Mouse (Mus musculus): ENCODE measurements at regions not wholly inside any gene's neighbourhood (a gene's known extent, or its start where the extent isn't known, plus 50 kb on each side); places are given as distances from the start of the nearest gene placed in this dataset.
A peak's percentile ranks its signal among the peaks of the same experiment; 100 is the strongest.

DNA sequence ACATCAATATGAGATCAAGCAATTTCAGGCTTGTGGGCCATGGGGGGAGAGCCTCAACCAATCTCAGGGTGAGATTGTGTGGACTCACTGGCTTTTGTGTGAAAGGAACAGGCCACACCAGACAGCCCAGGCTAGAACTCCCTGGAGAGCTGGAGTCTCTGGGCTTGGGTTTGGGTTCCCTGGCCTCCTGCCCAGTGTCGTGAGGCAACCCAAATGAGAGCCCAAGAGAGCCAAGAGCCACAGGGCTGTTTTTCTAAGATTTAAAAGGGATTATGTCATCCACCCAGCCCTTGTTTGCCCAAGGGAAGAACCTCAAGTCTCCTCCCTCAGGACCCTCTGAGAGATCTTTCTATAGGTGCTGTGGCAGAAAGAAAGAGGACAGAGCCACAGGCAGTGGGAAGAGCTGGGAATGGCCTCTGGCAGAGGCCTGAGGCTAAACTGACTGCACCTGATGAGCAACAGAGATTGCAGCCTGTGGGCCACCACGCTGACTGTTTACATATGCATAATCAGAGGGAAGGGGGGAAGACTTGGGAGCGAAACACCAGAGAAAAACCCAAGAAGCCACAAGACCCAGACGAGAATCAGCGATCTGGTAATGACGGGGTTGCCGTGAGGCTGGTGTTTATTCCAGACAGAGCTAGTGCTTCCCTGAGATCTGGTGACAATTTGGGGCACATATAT, 92.1 kb downstream of the Bcl2l11 start:
- DNase-seq (ENCODE audit: extremely low read depth, low read depth, low spot score) = no peak

DNA sequence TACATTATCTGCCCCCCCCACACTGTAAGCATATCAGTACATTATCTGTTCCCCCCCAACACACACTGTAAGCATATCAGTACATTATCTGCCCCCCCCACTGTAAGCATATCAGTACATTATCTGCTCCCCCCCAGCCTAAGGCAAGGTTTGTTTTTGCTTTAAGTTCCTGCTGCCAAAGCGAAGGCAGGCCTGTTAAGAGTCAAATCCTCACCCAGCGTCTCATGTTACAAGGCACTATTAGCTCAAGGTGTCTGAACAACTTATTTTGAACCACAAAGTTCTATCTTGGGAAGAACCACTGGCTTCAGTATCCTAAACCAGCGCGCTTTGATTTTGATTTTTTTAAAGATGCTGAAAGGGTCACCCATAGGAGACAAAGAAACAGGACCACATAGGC, 93.1 kb downstream of the Bcl2l11 start:
- DNase-seq (ENCODE audit: extremely low read depth, low read depth, low spot score) = no peak

DNA sequence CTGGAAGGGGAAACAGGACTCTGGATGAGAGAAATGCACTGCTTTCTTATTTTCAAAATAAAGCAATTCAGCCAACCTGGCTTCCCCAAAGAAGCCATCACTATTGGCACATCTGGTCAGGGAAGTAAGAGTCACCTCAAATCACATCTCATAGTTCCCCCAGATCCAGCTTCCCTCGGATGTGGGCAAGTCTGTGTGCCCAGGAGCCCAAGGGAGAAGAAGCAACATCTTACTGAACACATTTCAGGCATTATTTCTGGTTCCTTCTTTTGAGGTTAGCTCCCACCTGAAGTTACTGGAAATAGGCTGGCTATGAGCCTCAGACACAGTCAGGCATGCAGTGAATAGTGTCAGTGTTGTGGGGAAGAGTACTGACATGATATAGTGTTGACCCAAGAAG, 95.2 kb downstream of the Bcl2l11 start:
- no peak for DNase-seq (ENCODE audit: extremely low read depth, low read depth, low spot score)

DNA sequence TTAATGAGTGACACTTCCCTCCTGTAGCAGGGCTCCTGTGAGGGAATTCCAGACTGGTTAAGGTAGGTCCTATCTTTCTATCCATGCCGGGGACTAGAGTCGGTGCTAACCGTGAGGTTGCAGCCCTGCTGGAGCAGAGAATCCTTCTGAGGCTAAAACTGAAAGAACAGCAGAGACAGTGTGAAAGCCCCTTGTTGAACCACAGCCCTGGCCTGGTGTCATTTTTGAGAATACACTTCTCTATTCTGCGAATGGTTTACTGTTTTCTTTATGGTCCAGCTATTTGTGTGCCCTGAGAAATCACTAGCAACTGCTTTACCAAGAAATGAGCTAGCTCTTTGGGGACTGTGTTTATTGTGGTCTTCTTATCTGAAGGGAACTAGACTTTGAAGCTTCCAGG, 95.8 kb downstream of the Bcl2l11 start:
- DNase-seq (ENCODE audit: extremely low read depth, low read depth, low spot score) = no peak

DNA sequence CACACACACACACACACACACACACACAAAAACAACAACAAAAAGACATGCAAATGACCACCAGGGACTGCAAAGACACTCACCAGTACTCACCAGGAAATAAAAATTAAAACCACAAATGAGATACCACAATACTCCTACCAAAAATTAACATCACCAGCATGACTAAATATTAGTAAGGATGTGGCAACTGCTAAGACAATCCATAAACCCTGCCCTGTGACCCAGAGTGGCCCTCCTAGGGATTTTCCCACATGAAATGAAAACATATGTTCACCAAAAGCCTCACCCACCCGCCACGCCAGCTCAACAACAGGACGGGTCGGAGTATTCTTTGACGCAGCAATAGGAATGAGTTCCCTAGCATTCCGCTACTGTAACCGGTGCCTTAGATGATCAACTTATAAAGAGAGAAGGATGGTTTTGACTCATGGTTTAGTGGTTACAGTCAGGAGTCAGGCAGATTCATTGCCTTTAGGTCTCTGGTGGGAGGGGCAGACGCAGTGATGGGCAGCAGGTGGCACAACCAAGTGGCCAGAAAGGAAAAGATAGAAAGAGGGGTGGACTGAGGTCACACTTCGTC, 100.7 kb downstream of the Bcl2l11 start:
- no peak for DNase-seq (ENCODE audit: extremely low read depth, low read depth, low spot score)

DNA sequence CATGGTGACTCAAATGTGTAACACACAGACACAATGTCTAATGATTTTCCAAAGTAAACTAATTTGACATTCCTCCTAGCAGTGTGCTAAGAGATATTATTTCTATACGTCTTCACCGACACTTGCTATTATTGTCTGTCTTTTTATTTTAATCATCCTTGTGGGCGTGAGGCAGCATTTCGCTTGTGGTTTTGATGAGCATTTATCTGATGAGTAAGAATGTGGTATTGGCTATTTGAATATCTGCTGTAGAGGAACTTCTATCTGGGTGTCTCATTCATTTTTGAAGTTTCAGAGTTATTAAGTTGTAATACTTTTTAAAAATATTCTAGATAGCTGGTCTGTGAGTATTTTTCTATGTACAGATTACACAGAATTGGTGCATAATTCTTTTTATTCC, 103.9 kb downstream of the Bcl2l11 start:
- no peak for DNase-seq (ENCODE audit: extremely low read depth, low read depth, low spot score)

DNA sequence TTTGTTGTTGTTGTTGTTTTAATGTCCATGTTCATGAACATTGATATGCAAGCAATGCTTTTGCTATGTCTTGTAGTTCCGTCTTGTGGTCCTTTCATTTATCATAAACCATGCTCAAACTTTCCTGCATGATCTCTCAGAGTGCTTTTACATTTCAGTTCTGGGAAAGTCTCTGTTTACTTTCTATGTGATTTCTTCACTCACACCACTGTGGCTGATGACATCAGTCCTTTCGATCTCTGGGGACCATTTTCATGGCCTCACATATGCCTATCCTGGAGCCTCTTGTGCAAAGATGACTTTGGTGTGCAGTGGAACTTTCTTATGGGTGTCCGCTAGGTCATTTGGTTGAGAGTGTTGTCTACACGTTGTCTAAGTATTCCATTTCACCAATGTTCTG, 105.1 kb downstream of the Bcl2l11 start:
- no peak for DNase-seq (ENCODE audit: extremely low read depth, low read depth, low spot score)

DNA sequence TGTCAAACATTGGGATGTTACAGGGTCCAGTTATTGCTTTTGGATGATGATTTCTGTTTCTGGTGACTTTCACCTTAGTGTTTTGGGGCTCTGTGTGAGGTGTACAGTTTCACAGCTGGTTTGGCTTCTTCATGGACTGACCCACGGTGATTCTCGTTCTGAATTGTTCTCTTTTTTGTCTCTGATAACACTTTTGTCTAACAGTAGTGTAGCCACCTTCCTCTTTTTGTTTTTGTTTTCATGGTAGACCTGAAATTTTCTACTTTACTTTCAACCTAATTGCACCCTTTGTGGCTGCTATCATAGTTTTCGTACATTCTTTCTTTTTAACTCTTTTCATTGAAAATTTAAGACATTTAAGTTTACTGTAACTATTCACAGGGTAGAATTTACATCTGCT, 105.5 kb downstream of the Bcl2l11 start:
- no peak for DNase-seq (ENCODE audit: extremely low read depth, low read depth, low spot score)

DNA sequence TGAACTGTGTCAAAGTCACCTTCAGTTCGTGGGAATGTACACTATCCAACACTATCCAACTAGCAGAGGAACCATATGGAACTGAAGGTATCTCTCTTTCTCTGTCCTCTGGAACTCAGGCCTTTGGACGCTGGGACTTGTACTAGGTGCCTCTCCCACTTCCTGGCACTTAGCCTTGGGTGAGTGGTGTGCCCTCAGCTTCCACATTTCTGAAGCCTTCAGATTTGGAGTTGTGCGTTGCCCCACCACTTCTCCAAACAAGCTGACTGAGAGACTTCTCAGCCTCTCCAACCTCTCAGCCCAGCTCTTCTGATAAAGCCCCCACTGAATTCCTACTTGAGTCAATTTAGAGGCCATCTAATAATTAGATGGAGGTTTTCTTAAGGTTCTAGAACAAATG, 106.2 kb downstream of the Bcl2l11 start:
- DNase-seq (ENCODE audit: extremely low read depth, low read depth, low spot score) = no peak

DNA sequence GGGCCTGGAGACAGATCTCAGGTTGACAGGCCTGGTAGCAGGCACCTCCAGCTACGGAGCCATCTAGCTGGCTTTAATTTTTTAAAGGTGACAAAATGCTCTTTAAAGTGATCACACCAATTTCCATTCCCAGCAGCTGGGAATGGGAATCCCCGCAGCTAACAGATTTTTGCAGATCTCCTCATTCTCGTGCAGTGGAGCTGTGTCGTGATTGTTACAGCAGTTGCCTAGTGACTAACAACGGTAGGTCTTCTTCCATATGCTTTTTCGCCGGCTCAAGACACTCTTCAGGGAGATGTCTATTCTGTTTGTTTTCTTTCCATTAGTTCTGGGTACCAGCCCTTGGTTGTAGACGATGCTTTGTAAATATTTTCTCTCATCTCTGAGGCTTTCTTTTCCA, 109.3 kb downstream of the Bcl2l11 start:
- DNase-seq (ENCODE audit: extremely low read depth, low read depth, low spot score) = no peak

DNA sequence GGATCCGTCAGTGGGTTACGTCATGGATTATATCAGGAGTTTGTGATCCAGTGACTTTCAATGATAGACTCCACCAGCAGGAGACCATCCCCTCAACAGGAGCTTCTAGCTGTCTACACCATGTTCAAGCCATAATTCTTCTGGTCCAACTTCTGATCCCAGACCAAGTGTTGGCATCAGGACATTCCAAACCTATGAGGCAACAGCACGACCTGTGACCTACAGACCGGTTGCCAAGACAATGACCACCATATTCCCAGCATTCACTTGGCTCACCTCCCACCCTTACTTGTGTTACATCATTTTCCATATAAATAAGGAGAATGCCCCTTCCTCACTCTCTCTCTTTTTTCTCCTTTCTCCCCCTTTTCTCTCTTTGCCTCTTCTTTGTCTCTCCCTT, 113.6 kb downstream of the Bcl2l11 start:
- no peak for DNase-seq (ENCODE audit: extremely low read depth, low read depth, low spot score)

DNA sequence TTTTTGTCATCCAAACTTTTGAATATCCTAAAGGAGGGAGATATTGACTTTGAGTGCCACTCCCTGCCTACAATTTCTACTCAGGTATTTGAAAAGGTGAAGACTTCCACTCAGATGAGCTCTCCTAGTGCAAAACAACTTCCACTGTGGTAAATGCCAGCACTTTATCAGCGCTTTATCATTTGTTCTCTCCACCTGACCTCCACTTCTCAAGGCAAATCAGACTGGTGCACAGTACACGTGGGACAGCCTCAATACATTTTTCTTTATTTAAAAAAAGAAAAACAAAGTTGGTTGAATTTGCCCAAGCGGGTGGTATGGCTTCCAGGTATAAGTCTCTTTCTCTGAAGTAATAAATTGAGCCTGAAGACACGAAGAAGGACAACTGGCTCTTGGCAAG, 114.2 kb downstream of the Bcl2l11 start:
- DNase-seq (ENCODE audit: extremely low read depth, low read depth, low spot score) = no peak

DNA sequence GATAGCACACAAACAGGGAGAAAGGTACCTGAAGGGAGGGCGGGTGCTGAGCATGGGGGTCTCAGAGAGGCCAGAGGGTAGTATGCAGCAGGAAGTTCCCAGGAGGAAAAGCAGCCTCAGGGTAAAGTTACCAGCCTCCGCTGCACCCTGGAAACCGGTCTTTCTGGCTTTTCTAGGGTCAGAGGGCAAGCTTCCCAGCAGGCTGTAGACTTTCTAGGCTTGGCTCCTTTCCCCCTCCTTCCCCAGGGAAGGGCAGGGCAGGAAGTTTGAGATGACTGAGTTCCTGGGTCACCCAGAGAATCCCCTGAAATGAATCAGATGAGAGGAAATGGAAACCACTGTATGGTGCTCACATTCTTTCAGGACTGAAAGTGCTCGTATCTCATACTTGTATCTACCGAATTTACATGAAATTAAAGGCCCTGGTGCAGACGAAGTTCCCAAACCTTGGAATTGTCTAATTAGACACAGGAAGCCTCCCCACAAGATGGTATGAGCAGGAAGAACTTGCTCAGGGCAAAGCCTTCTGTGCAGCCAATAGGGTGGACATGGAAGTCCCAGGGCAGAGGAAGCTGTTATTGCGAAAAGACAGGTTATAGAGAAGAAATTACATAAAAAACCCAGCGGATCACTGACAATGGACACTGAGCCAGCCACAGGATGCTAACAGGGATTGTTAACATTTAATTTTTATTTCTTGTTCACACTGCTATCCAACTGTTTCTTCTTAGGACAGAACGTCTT, 114.9 kb downstream of the Bcl2l11 start:
- DNase-seq (ENCODE audit: extremely low read depth, low read depth, low spot score) = no peak

DNA sequence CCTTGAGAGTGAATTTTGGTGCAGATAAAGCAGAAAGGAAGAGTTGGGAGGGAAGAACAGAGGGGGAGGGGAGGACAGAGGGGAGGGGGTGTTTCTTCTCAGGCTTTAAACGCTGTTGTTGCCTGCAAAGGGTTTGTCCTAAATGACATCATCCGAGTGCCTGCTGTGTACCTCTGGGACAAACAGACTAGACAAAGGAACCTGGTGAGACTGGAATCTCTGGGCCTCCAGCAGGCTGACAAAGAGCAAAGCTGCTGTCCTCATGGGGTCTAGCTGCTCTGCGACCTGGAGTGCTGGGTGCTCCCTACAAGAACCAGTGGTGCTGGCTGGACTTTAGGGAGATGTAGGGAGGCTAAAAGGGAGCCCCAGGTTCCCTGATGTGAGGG, 115.4 kb downstream of the Bcl2l11 start:
- no peak for DNase-seq (ENCODE audit: extremely low read depth, low read depth, low spot score)

DNA sequence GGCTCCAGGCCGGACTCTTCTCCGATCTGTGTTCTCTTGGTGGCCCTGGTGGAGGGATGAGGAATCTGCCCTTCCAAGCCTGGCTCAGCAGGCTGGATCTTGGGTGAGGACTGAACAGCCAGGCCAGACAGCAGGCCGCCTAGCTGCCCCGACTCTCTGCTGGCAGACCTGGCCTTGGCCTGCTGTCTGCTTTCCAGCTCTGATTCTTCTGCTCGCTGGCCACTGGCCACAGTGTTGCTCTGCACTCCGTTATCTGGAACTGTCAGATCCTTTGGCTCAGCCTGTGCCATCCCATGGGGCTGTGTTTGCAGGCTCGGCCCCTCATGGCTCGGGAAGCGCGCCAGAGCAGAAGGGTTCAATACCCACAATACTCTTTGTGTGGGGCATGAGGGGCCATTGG, 119.7 kb downstream of the Bcl2l11 start:
- DNase-seq (ENCODE audit: extremely low read depth, low read depth, low spot score) = no peak

DNA sequence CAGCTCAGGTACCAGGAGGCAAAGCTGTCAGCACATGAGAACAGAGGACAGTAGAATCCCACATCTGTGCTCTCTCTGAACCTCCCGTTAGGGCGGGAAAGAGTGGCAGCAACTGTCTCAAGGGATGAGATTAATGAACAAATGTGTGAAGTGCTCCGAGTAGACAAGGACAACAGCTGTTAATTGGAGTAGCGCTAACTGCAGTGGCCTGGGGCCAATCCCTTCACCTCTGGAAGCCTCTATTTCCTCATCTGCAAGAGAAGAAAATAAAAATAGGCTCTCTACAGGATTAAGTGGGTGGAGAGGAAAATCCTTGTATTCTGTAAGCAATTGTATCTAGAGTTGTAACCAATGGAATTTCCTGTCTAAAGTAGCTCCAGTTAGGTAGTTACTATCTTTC, 122.1 kb downstream of the Bcl2l11 start:
- DNase-seq (ENCODE audit: extremely low read depth, low read depth, low spot score) = no peak

DNA sequence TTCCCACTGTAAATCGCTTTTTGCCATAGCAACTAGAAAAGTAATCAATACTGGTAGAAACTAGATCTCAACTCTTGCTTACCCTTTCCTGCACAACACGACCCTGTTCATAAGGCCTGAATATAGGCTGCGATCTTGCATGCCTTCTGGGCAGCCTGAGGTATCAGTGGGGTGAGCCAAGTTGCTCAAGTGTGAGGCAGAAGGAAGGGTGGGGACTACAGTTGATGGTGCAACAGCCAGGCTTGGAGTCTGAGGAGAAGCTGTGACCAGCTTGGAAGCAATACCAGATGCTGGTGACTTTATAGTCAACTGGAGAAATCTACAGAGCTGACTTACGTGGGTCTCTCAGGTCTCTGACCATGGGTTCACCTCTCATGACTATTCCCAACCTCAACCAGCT, 123.3 kb downstream of the Bcl2l11 start:
- no peak for DNase-seq (ENCODE audit: extremely low read depth, low read depth, low spot score)

DNA sequence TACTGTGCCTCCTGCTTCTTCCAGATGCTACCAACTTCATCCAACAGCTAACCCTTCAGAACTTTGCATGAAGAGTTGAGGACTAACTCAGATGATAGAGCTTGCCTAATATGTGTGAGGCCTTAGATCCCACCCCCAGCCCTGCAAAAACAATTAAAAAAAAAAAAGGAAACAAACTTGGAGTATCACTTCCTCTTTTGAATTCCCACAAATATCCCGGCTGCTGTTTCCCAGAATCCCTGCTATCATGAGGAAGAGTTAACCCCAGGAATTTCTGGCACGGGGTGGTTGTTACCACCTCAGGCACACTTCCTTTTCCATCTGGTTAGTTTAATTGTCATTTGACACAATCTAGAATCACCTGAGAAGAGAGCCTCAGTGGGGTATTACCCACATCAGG, 123.8 kb downstream of the Bcl2l11 start:
- no peak for DNase-seq (ENCODE audit: extremely low read depth, low read depth, low spot score)

DNA sequence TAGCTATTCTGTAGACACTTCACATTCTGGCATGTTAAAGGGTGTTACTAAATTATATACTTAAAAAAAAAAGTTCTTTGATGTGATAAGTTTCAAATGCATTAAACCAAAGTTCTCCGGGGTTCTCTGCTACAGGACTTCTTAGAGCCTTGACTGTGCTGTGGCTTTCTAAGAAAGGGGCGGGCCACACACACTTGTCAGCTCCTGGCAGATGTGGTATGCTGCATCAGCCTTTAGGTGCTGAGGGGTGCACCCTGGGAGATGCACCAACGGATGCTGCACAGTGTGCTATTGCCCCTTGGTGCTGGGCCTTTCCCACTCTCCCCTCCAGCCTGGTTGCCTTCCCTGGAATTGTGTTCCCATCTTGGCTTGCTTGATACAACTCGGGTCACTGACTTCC, 125.0 kb downstream of the Bcl2l11 start:
- DNase-seq (ENCODE audit: extremely low read depth, low read depth, low spot score) = no peak

DNA sequence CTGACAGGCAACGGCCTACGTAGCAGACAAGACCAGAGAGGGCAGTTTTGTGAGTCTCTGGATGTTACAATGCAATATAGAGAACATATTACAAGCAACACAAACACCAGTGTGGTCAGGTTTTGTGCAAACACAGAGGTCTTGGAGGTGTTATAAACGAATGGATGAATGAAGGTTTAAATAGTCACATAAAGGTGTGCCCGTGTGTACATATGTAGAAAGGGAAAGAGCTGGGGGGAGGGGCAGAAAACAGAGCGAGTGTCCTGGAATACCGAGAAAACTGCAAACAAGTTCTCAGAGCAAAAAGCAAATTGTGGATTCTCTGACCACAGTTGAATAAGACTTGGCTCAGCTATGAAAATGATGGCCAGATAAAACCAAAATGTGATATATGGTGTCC, 130.8 kb downstream of the Bcl2l11 start:
- DNase-seq (ENCODE audit: extremely low read depth, low read depth, low spot score) = no peak

DNA sequence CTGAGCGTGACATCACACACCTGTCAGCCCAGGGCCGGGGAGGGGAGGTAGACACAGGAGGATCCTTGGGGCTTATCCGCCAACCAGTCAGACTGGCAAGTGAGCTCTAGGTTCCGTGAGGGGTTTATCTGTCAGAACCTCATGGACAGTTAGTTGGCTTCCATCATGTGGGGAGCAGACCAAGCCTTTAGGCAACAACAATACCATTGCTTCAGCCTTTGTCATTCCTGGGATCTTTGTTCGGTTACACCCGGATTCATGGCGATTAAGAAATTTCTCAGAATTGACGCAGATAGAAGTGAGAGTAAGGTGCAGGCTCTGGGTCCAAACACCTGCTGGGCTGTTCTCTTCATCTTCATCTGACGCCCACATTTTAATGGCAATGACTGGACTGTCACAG, 131.4 kb downstream of the Bcl2l11 start:
- DNase-seq (ENCODE audit: extremely low read depth, low read depth, low spot score) = peak; percentile 69

DNA sequence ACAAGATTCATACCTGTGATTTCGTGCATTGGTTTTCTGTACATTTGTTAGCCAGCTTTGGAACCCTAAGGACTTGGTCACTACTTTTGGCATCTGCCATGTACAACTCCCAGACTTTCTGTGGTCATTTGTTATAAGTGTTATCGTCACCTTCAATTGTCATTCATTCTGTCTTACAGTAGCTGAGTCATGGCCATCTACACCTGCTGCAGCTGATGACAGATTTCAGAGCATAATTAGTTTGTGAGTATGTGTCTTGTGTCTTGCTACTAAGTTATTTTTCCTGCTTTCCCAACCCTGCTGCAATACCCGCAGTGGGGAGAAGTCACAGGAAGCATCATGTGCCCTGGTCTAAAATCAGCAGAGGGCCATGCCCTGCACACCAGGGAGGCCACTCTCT, 138.0 kb downstream of the Bcl2l11 start:
- DNase-seq (ENCODE audit: extremely low read depth, low read depth, low spot score) = no peak

Measured in fat pad, adult 2 months (tissue).